8 mouse cellular contexts compared by ENCODE assay signal in genomic region chr6:119478560-119479342, GRCm38 (mm10). TPM values are rescaled to one million over a fixed set of nuclear protein-coding genes. Genes with fewer than 3 reads are reported as not detected.
DNase-seq lines count a peak whose midpoint lies in the region; ATAC-seq and TF ChIP-seq lines count a peak whose summit lies in the region.

No protein-coding gene starts in this region.

- ATAC-seq in G1E (ENCODE audit: extremely low read depth, insufficient number of reproducible peaks, low FRiP score, poor library complexity, severe bottlenecking): peak; percentile 29
- peak; percentile 95 for ATAC-seq in forebrain, postnatal 0 days
- peak; percentile 91 for ATAC-seq in lung, embryonic 15.5 days (ENCODE audit: borderline replicate concordance, extremely low read depth, low FRiP score, low TSS enrichment)

- peak; percentile 26; the same call in 1 of the 2 replicates for TF ChIP-seq POLR2A in cerebellum, adult 2 months (IDR thresholded peaks at IDR 0.05; ENCODE audit: borderline replicate concordance, insufficient read depth, low read length)
- no peak; the same call in 1 of the 2 replicates for TF ChIP-seq POLR2A in olfactory bulb, adult 2 months (IDR thresholded peaks at IDR 0.05; ENCODE audit: insufficient read depth, low read depth, low read length)

- peak overlapping the region; percentile 94 for H3K9ac ChIP-seq in forebrain, postnatal 0 days
- peak overlapping the region; percentile 91 for H3K9ac ChIP-seq in lung, embryonic 15.5 days

- peaks cover 46% of the 10 kb centered on the region for H3K4me1 ChIP-seq in G1E (ENCODE audit: insufficient read depth, low read depth, low read length)
- H3K4me1 ChIP-seq in cerebellum, adult 2 months (ENCODE audit: control insufficient read depth, insufficient read depth, low read length): peaks cover 7% of the 10 kb centered on the region
- no peaks in the 10 kb centered on the region for H3K4me1 ChIP-seq in forebrain, postnatal 0 days (ENCODE audit: insufficient read depth)
- peaks cover 49% of the 10 kb centered on the region for H3K4me1 ChIP-seq in lung, embryonic 15.5 days
- H3K4me1 ChIP-seq in olfactory bulb, adult 2 months (ENCODE audit: control insufficient read depth, insufficient read depth, low read length): peaks cover 18% of the 10 kb centered on the region

- H3K27ac ChIP-seq in cerebellum, adult 2 months (ENCODE audit: insufficient read depth, low read length): peak overlapping the region; percentile 100
- H3K27ac ChIP-seq in forebrain, postnatal 0 days (ENCODE audit: low read depth, low read length): peak overlapping the region; percentile 100
- H3K27ac ChIP-seq in lung, embryonic 15.5 days: peak overlapping the region; percentile 99
- H3K27ac ChIP-seq in olfactory bulb, adult 2 months (ENCODE audit: insufficient read depth, low read depth, low read length): peak overlapping the region; percentile 99

- 1% methylated on average over 48 of the region's 49 CpGs for whole genome bisulfite sequencing in cerebellum, adult 2 months
- 2% methylated on average over 49 of the region's 49 CpGs for WGBS in forebrain, postnatal 0 days
- WGBS in lung, embryonic 15.5 days: 1% methylated on average over 48 of the region's 49 CpGs
- 2% methylated on average over 49 of the region's 49 CpGs for WGBS in olfactory bulb, adult 2 months

- H3K36me3 ChIP-seq in G1E (replicated peaks): peaks cover 28% of the 10 kb centered on the region
- H3K36me3 ChIP-seq in forebrain, postnatal 0 days (ENCODE audit: insufficient read depth): peaks cover 7% of the 10 kb centered on the region; the same call in 1 of the 2 replicates
- H3K36me3 ChIP-seq in lung, embryonic 15.5 days: peaks cover 4% of the 10 kb centered on the region

- peak overlapping the region; percentile 99 for H3K4me3 ChIP-seq in G1E (ENCODE audit: low read depth, low read length)
- peak overlapping the region; percentile 87 for H3K4me3 ChIP-seq in cerebellum, adult 2 months (replicated peaks; ENCODE audit: insufficient read depth, low read depth, low read length)
- peak overlapping the region; percentile 68 for H3K4me3 ChIP-seq in forebrain, postnatal 0 days (ENCODE audit: low read depth, low read length)
- peak overlapping the region; percentile 86 for H3K4me3 ChIP-seq in lung, embryonic 15.5 days
- peak overlapping the region; percentile 88 for H3K4me3 ChIP-seq in olfactory bulb, adult 2 months (ENCODE audit: insufficient read depth, low read depth, low read length)

- peak overlapping the region; percentile 97 for H3K4me2 ChIP-seq in forebrain, postnatal 0 days (ENCODE audit: low read depth)
- H3K4me2 ChIP-seq in lung, embryonic 15.5 days: peak overlapping the region; percentile 91

- peak; percentile 82 for DNase-seq in G1E (ENCODE audit: low spot score)
- DNase-seq in cerebellum, adult 2 months: peak; percentile 86 to 91
- peak; percentile 93 for DNase-seq in forebrain, postnatal 0 days
- DNase-seq in heart, postnatal 4 days: peak; percentile 89
- DNase-seq in layer of hippocampus, adult 8-10 months (ENCODE audit: low spot score in 2 of 2): peak; percentile 66 to 83
- peak; percentile 72 to 79 for DNase-seq in thymus, adult 18-20 months

- no peaks in the 10 kb centered on the region for H3K27me3 ChIP-seq in G1E (ENCODE audit: insufficient read depth, low read length)
- no peaks in the 10 kb centered on the region for H3K27me3 ChIP-seq in cerebellum, adult 2 months (ENCODE audit: control insufficient read depth, insufficient read depth, low read length)
- H3K27me3 ChIP-seq in forebrain, postnatal 0 days (ENCODE audit: insufficient read depth, low read length): no peaks in the 10 kb centered on the region
- no peaks in the 10 kb centered on the region for H3K27me3 ChIP-seq in lung, embryonic 15.5 days

- H3K9me3 ChIP-seq in G1E (replicated peaks): no peaks in the 10 kb centered on the region
- no peaks in the 10 kb centered on the region for H3K9me3 ChIP-seq in forebrain, postnatal 0 days (ENCODE audit: low read length)
- H3K9me3 ChIP-seq in lung, embryonic 15.5 days: no peaks in the 10 kb centered on the region

- no peak for TF ChIP-seq CTCF in G1E (IDR thresholded peaks at IDR 0.05; ENCODE audit: low read depth, low read length)
- TF ChIP-seq CTCF in cerebellum, adult 2 months (IDR thresholded peaks at IDR 0.05; ENCODE audit: borderline replicate concordance, insufficient read depth, low read depth, low read length): no peak
- TF ChIP-seq CTCF in forebrain, postnatal 0 days (IDR thresholded peaks at IDR 0.05; ENCODE audit: low read depth): no peak
- TF ChIP-seq CTCF in olfactory bulb, adult 2 months (IDR thresholded peaks at IDR 0.05; ENCODE audit: insufficient read depth, low read depth, low read length): no peak

RNA-seq across cellular contexts. Expression of gene Fbxl14, which starts 0.7 kb away (rescaled TPM):
- total RNA-seq in G1E (2014; fragmentation: Nextera tagmentation): 69.2 and 81.1 TPM in 2 replicates
- total RNA-seq in G1E (2017): 48.6 and 50.8 TPM in 2 replicates
- polyA plus RNA-seq in G1E (2012): 71.3 and 74.2 TPM in 2 replicates
- 34.1 TPM in 2 replicates for polyA plus RNA-seq in cerebellum, adult 2 months (2012; rRNA removed)
- total RNA-seq in forebrain, postnatal 0 days (2014; rRNA removed): 40.3 and 54.5 TPM in 2 replicates
- 1.9 and 2.2 TPM in 2 replicates for polyA plus RNA-seq in forebrain, postnatal 0 days (2015; fragmentation: Nextera tagmentation; extraction: Ambion mirVana)
- 10 to 100 TPM; 22.6 to 23.1 TPM for total RNA-seq in heart, postnatal 4 days (2021)
- total RNA-seq in layer of hippocampus, adult 8-10 months (2022): 10 to 100 TPM; 33.2 to 34.0 (median 33.8) TPM
- polyA plus RNA-seq in lung, embryonic 15.5 days (2015; fragmentation: Nextera tagmentation; extraction: Ambion mirVana): 4.5 and 4.6 TPM in 2 replicates
- not detected in 2 replicates for polyA plus RNA-seq in olfactory bulb, adult 2 months (2012; ENCODE audit: insufficient read depth, insufficient read length, low replicate concordance, missing spikeins)

Comparison
In these comparisons a context has a peak if more than half of its experiments do, and no peak if none do; other contexts are left out.
1. Peak in every context shown above with its lines: DNase-seq, ATAC-seq, H3K4me3 ChIP-seq and H3K27ac ChIP-seq.
2. ATAC-seq: peak in every context shown above with its lines; median percentile 95 in forebrain, postnatal 0 days; 91 in lung, embryonic 15.5 days; 29 in G1E.